Mouse (Mus musculus) testis, adult 2 months (tissue): ENCODE data around the gene Cdk1.

Source experiments
- CTCF ChIP-seq: fragments of 200-500 bp; IDR thresholded peaks from 2 replicates; pipeline ENCODE4 v1.5.1; 2012; ENCODE audit warnings: low read depth, mild to moderate bottlenecking, inconsistent platforms, low read length, moderate library complexity; ENCODE audit not compliant: control insufficient read depth, insufficient read depth, insufficient replicate concordance
- POLR2A ChIP-seq: fragments of 200-500 bp; IDR thresholded peaks from 2 replicates; pipeline ENCODE4 v1.6.1; 2012; ENCODE audit warnings: low read depth, mild to moderate bottlenecking, inconsistent platforms, low read length, moderate library complexity; ENCODE audit not compliant: control insufficient read depth

- TF ChIP-seq CTCF (no peak), POLR2A (no peak)
Measured at GRCm38 (mm10) chr10:69328656-69329046, 24.1 kb downstream of the Cdk1 start.
